In genomic region chr11:101050359-101050758, GRCm38 (mm10) we compare ENCODE assay signal across 17 mouse cellular contexts. TPM values are rescaled to one million over a fixed set of nuclear protein-coding genes. Genes with fewer than 3 reads are reported as not detected.
DNase-seq lines count a peak whose midpoint lies in the region; TF ChIP-seq lines count a peak whose summit lies in the region.
"Had no signal": no experiment of that assay in that cellular context is flagged by ENCODE, and none has a peak within 500 bp of the region (broad histone marks: within the 10 kb centered on the region; RNA-seq: fewer than 3 reads in every experiment).

No protein-coding gene starts in this region.

- H3K36me3 ChIP-seq in kidney, adult 2 months (ENCODE audit: control insufficient read depth, insufficient read depth, low read length) = peaks cover 3% of the 10 kb centered on the region

- no peak overlapping the region for H3K4me3 ChIP-seq in cortical plate, adult 2 months (ENCODE audit: insufficient read depth, low read length)
- no peak overlapping the region for H3K4me3 ChIP-seq in kidney, adult 2 months (ENCODE audit: insufficient read depth, low read depth, low read length)
- H3K4me3 ChIP-seq: forebrain, embryonic 13.5 days had no signal

- TF ChIP-seq CTCF in cortical plate, adult 2 months (IDR thresholded peaks at IDR 0.05; ENCODE audit: extremely low read depth, insufficient read depth, low read length) = no peak
- TF ChIP-seq CTCF in kidney, adult 2 months (conservative IDR thresholded peaks at IDR 0.05; ENCODE audit: insufficient read depth, insufficient read length, low read depth, low read length) = no peak

- no peak for TF ChIP-seq POLR2A in cortical plate, adult 2 months (IDR thresholded peaks at IDR 0.05; ENCODE audit: extremely low read depth, insufficient read depth, low read length)
- TF ChIP-seq POLR2A in kidney, adult 2 months (IDR thresholded peaks at IDR 0.05; ENCODE audit: low read depth, low read length) = no peak

- H3K4me1 ChIP-seq in cortical plate, adult 2 months (ENCODE audit: control insufficient read depth, insufficient read depth, low read length) = peaks cover 12% of the 10 kb centered on the region
- no peaks in the 10 kb centered on the region for H3K4me1 ChIP-seq in kidney, adult 2 months (ENCODE audit: control insufficient read depth, insufficient read depth, low read length)
- H3K4me1 ChIP-seq: forebrain, embryonic 13.5 days had no signal

- H3K27me3 ChIP-seq in kidney, adult 2 months (replicated peaks; ENCODE audit: control insufficient read depth, insufficient read depth, low read length) = no peaks in the 10 kb centered on the region
- H3K27me3 ChIP-seq: forebrain, embryonic 13.5 days; megakaryocyte, embryonic 14.5 days had no signal

- 0 out of 2 replicates have a peak overlapping the region, but pooled peaks have one; percentile 1 for H3K27ac ChIP-seq in cortical plate, adult 2 months (ENCODE audit: insufficient read depth, low read length)
- H3K27ac ChIP-seq in kidney, adult 2 months (ENCODE audit: insufficient read depth, low read depth, low read length) = no peak overlapping the region
- H3K27ac ChIP-seq: forebrain, embryonic 13.5 days had no signal

- WGBS in kidney, adult 2 months = 72% methylated on average over 9 of the region's 9 CpGs

- peak; percentile 66 for DNase-seq in layer of hippocampus, adult 11-12 months (ENCODE audit: low spot score)
- DNase-seq in layer of hippocampus, postnatal 25 days (ENCODE audit: extremely low spot score in 1 of 2, low spot score in 1 of 2) = no peak
- peak; percentile 84 for DNase-seq in cerebellum, adult 11-12 months
- DNase-seq in cerebellum, adult 8-10 months = peak; percentile 62
- no peak for DNase-seq in kidney, adult 2 months
- DNase-seq in kidney, postnatal 36 days = no peak
- DNase-seq: adrenal gland, adult 8-10 months; gastrocnemius, postnatal 36 days; kidney, adult 9 months; lung, adult 2 months; thymus, postnatal 36 days had no signal

RNA-seq across cellular contexts. Expression of gene Naglu, which starts 19.5 kb away (rescaled TPM):
- total RNA-seq in layer of hippocampus, postnatal 25 days (2021) = 10 to 100 TPM in 1 of 2 experiments, 1 to 10 TPM in 1; 9.2 to 10.8 TPM
- 10.3 and 10.7 TPM in 2 replicates for polyA plus RNA-seq in cortical plate, adult 2 months (2012; rRNA removed)
- 50.6 and 60.6 TPM in 2 replicates for polyA plus RNA-seq in kidney, adult 2 months (2012; rRNA removed)

RNA-seq across cellular contexts. Expression of gene Hsd17b1, which starts 27.9 kb away (rescaled TPM):
- under 1 TPM; 0.63 to 0.94 TPM for total RNA-seq in layer of hippocampus, postnatal 25 days (2021)
- polyA plus RNA-seq in cortical plate, adult 2 months (2012; rRNA removed) = 0.21 and 0.42 TPM in 2 replicates
- 0.44 and 0.83 TPM in 2 replicates for polyA plus RNA-seq in kidney, adult 2 months (2012; rRNA removed)
- total RNA-seq: gastrocnemius, postnatal 36 days had no signal
- polyA plus RNA-seq: embryonic facial prominence, embryonic 11.5 days; forebrain, embryonic 13.5 days; heart, postnatal 0 days; hindbrain, embryonic 11.5 days had no signal

RNA-seq across cellular contexts. Expression of gene Coasy, which starts 32.0 kb away (rescaled TPM):
- total RNA-seq in layer of hippocampus, postnatal 25 days (2021) = 10 to 100 TPM; 25.1 to 29.9 TPM
- polyA plus RNA-seq in cortical plate, adult 2 months (2012; rRNA removed) = 34.4 and 35.4 TPM in 2 replicates
- polyA plus RNA-seq in kidney, adult 2 months (2012; rRNA removed) = 154 and 200 TPM in 2 replicates

RNA-seq across cellular contexts. Expression of gene Mlx, which starts 36.7 kb away (rescaled TPM):
- total RNA-seq in layer of hippocampus, postnatal 25 days (2021) = 10 to 100 TPM; 45.1 to 45.6 TPM
- 46.9 and 53.1 TPM in 2 replicates for polyA plus RNA-seq in cortical plate, adult 2 months (2012; rRNA removed)
- 56.9 and 67.9 TPM in 2 replicates for polyA plus RNA-seq in kidney, adult 2 months (2012; rRNA removed)

RNA-seq across cellular contexts. Expression of gene Atp6v0a1, which starts 41.1 kb away (rescaled TPM):
- total RNA-seq in layer of hippocampus, postnatal 25 days (2021) = 100 to 1,000 TPM; 446 to 454 TPM
- 333 and 341 TPM in 2 replicates for polyA plus RNA-seq in cortical plate, adult 2 months (2012; rRNA removed)
- polyA plus RNA-seq in kidney, adult 2 months (2012; rRNA removed) = 48.4 and 54.0 TPM in 2 replicates

Comparison
In these comparisons a context has a peak if more than half of its experiments do, and no peak if none do; other contexts are left out.
1. DNase-seq: peak in layer of hippocampus, adult 11-12 months (single experiment), cerebellum, adult 11-12 months (single experiment) and cerebellum, adult 8-10 months (single experiment); none in layer of hippocampus, postnatal 25 days (0 of 2), kidney, adult 2 months (single experiment) and kidney, postnatal 36 days (0 of 2).